Mouse (Mus musculus): Measurements from ENCODE around the gene Tnfsf15.

Tnfsf15 gene

GRCm38 (mm10) chr4:63684412-63685252 lies 60.3 kb downstream of the Tnfsf15 start:
- DNase-seq (ENCODE audit: low read depth, low spot score), result no peak

GRCm38 (mm10) chr4:63683716-63684115 lies 61.2 kb downstream of the Tnfsf15 start:
- DNase-seq (ENCODE audit: low read depth, low spot score), result no peak

- DNase-seq (ENCODE audit: low read depth, low spot score), result no peak
Observed at GRCm38 (mm10) chr4:63683056-63683455, 61.9 kb downstream of the Tnfsf15 start.

GRCm38 (mm10) chr4:63682441-63682840 lies 62.5 kb downstream of the Tnfsf15 start:
- no peak for DNase-seq (ENCODE audit: low read depth, low spot score)

GRCm38 (mm10) chr4:63681557-63681956 lies 63.4 kb downstream of the Tnfsf15 start:
- no peak for DNase-seq (ENCODE audit: low read depth, low spot score)
